Mouse (Mus musculus): ENCODE measurements around the gene Bcl7c. TPM values are rescaled to one million over a fixed set of nuclear protein-coding genes. Genes with fewer than 3 reads are reported as not detected.

The Bcl7c gene
- polyA plus RNA-seq, 1 experiment from 2014 or later = 50.2 TPM

DNA sequence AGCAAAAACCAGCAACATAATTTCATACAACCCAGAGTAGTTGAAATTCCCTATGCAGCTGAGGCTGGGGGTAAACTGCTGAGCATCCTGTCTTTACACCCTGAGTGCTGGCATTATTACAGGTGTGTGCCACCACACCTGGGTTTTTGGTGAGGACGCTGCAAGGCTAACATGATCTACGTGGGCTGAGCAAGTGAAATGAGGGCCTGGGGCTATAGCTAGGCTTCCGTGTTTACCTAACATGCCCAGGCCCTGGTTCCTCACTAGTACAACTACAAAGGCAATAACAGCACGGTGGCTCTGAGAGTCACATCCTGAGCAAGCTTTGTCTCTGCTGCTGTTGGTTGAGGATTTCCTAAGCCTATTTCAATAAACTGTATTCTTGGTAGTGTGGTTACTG, 31.1 kb downstream of the Bcl7c start:
- Histone ChIP-seq H3K4me1 (replicated peaks; ENCODE audit: control insufficient read depth, insufficient read depth, low read length) (no peaks in the 10 kb centered on the region), H3K4me3 (replicated peaks; ENCODE audit: low read length) (no peak overlapping the region), H3K27ac (no peak overlapping the region), H3K9me3 (ENCODE audit: control insufficient read depth, low read length) (no peaks in the 10 kb centered on the region), H3K27me3 (ENCODE audit: control insufficient read depth, insufficient read depth, low read length) (no peaks in the 10 kb centered on the region), H3K36me3 (replicated peaks; ENCODE audit: control insufficient read depth, insufficient read depth) (peaks cover 5% of the 10 kb centered on the region; the same call in 1 of the 2 replicates), H3K9ac (no peak overlapping the region), H3K4me2 (replicated peaks) (no peak overlapping the region)
- ATAC-seq (ENCODE audit: low FRiP score) = no peak
- DNase-seq (ENCODE audit: low spot score) = no peak
- 97% methylated on average over 4 of the region's 4 CpGs for WGBS

DNA sequence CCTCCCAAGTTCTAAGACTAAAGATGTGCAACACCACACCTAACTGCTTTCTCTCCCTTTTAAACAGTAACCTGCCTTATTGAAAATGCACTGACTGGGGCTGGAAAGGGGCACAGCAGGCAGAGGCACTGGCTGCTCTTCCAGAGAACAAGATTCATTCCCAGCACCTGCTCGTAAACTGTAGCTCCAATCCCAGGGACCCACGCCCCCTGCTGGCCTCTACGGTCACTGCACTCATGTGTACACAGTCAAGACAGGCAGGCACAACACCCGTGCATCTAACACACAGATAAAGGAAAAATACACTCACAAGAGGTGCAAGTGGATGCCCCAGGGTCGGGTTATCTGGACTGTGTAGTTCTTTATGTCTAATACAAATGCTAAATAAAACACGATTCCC, 31.7 kb downstream of the Bcl7c start:
- ATAC-seq (ENCODE audit: low FRiP score) (no peak), DNase-seq (ENCODE audit: low spot score) (no peak)
- Histone ChIP-seq H3K9ac (no peak overlapping the region), H3K4me2 (replicated peaks) (no peak overlapping the region), H3K36me3 (replicated peaks; ENCODE audit: control insufficient read depth, insufficient read depth) (peaks cover 5% of the 10 kb centered on the region; the same call in 1 of the 2 replicates), H3K27me3 (ENCODE audit: control insufficient read depth, insufficient read depth, low read length) (no peaks in the 10 kb centered on the region), H3K4me3 (replicated peaks; ENCODE audit: low read length) (no peak overlapping the region), H3K27ac (no peak overlapping the region), H3K9me3 (ENCODE audit: control insufficient read depth, low read length) (no peaks in the 10 kb centered on the region), H3K4me1 (replicated peaks; ENCODE audit: control insufficient read depth, insufficient read depth, low read length) (no peaks in the 10 kb centered on the region)
- WGBS = 76% methylated on average over 6 of the region's 6 CpGs

DNA sequence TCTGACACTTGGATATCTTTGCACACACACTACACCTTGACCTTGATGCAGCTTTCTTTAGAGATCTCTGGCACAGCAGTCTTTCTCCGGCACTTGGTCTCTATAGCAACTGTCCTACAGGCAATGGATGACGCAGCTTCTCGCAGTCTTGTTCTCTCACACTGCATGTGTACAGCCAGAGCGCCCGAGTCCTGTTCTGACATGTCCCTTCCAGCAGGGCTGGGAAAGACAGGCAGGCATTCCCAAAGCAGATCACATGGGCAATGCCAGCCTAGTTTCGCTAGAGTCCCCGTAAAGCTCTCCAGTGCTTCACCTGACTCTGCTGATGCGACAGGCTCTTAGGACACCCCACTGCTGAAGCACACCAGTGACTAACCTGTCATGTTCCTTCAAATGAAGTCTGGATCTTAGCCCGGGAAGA, 33.3 kb downstream of the Bcl7c start:
- H3K27me3 ChIP-seq (ENCODE audit: control insufficient read depth, insufficient read depth, low read length) = no peaks in the 10 kb centered on the region
- ATAC-seq (ENCODE audit: low FRiP score) (peak; percentile 48), DNase-seq (ENCODE audit: low spot score) (no peak)
- no peak overlapping the region for H3K9ac ChIP-seq
- no peaks in the 10 kb centered on the region for H3K4me1 ChIP-seq (replicated peaks; ENCODE audit: control insufficient read depth, insufficient read depth, low read length)
- WGBS = 64% methylated on average over 9 of the region's 9 CpGs
- H3K36me3 ChIP-seq (replicated peaks; ENCODE audit: control insufficient read depth, insufficient read depth) = peaks cover 5% of the 10 kb centered on the region; the same call in 1 of the 2 replicates
- peak overlapping the region; percentile 7; the same call in 1 of the 2 replicates for H3K27ac ChIP-seq
- no peaks in the 10 kb centered on the region for H3K9me3 ChIP-seq (ENCODE audit: control insufficient read depth, low read length)
- no peak overlapping the region for H3K4me3 ChIP-seq (replicated peaks; ENCODE audit: low read length)
- H3K4me2 ChIP-seq (replicated peaks) = no peak overlapping the region

DNA sequence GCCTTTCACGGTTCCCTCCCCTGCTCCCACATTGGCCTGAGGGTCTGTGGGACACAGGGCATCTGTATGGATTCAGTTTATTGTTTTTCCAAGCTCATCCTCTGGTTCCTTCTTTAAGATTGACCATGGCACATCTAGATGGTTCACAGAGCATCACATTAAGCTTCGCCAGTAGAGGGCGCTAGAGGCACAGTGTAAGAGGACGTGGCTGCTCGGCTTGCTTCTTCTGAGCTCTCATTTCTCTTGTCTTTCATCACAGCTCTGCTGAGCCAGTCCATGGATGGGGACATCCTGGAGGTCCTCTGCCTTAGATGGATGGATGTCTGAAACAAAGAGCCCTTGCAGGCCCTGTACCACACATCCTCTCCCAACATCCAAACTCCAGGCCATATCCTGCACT, 33.8 kb downstream of the Bcl7c start:
- peaks cover 5% of the 10 kb centered on the region; the same call in 1 of the 2 replicates for H3K36me3 ChIP-seq (replicated peaks; ENCODE audit: control insufficient read depth, insufficient read depth)
- H3K27ac ChIP-seq = peak overlapping the region; percentile 7; the same call in 1 of the 2 replicates
- H3K4me1 ChIP-seq (replicated peaks; ENCODE audit: control insufficient read depth, insufficient read depth, low read length) = no peaks in the 10 kb centered on the region
- DNase-seq (ENCODE audit: low spot score) (peak; percentile 95), ATAC-seq (ENCODE audit: low FRiP score) (peak; percentile 60)
- H3K4me3 ChIP-seq (replicated peaks; ENCODE audit: low read length) = no peak overlapping the region
- H3K4me2 ChIP-seq (replicated peaks) = no peak overlapping the region
- no peak overlapping the region for H3K9ac ChIP-seq
- 3% methylated on average over 5 of the region's 5 CpGs for WGBS
- H3K9me3 ChIP-seq (ENCODE audit: control insufficient read depth, low read length) = no peaks in the 10 kb centered on the region
- no peaks in the 10 kb centered on the region for H3K27me3 ChIP-seq (ENCODE audit: control insufficient read depth, insufficient read depth, low read length)

DNA sequence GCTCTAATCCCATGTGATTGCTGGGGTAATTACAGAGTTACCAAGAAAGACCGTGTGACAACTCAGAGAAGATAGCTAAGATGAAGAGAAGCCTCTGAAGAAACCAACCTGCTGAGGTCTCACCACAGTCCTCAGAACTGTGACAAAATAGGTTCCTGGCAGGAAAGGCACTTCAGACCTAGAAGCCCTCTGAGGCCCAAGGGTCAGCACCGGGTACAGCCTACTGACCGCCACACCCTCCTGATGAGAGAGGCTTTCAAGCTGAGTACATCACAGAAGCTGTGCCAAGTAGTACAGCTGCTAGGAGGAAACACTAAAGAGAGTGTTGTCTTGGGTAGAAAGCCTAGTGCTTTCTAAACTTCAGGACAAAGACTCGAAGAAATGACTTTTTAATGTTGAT, 36.0 kb downstream of the Bcl7c start:
- ATAC-seq (ENCODE audit: low FRiP score) (no peak), DNase-seq (ENCODE audit: low spot score) (no peak)
- Histone ChIP-seq H3K27ac (no peak overlapping the region), H3K27me3 (ENCODE audit: control insufficient read depth, insufficient read depth, low read length) (no peaks in the 10 kb centered on the region), H3K36me3 (replicated peaks; ENCODE audit: control insufficient read depth, insufficient read depth) (peaks cover 5% of the 10 kb centered on the region; the same call in 1 of the 2 replicates), H3K4me2 (replicated peaks) (no peak overlapping the region), H3K9ac (no peak overlapping the region), H3K4me3 (replicated peaks; ENCODE audit: low read length) (no peak overlapping the region), H3K9me3 (ENCODE audit: control insufficient read depth, low read length) (no peaks in the 10 kb centered on the region), H3K4me1 (replicated peaks; ENCODE audit: control insufficient read depth, insufficient read depth, low read length) (no peaks in the 10 kb centered on the region)
- WGBS = 71% methylated on average over 4 of the region's 4 CpGs

DNA sequence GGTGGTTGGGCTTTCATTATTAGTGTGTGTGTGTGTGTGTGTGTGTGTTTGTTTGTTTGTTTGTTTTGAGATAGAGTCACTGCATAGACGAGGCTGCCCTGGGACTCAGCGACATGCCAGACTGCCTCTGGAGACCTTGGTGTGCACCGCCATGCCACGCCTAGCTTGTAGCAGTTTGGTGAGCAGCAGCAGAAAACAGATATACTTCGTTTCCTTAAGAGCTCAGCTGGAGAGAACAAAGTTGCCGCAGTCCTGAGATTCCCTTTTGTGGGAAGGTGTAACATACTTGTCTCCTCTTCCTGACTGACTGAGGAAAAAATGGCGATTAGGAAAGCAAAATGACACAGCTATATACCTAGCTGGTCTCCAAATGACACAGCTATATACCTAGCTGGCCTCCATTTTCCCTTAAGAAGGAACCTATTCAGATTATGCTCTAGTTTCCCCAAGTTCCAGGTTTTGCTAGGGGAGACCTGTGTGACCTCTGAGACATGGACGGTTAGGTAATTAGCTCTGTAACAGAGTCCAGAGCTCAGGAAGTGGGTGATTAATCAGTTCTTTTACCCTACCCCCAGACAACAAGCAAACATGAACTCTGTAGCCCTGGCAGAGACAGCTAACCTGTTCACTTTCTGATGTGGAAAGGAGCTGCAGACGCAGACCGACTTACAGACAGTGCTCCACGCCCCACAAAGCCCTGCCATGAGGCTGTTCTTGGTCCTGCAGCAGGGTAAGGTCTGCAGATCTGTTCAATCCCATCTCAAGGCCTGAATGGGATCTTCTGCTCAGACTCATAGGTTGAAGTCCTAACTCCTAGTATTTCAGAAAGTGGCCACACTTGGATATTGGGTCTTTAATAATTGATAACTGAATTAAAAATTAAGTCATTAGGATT, 36.6 kb downstream of the Bcl7c start:
- no peak overlapping the region for H3K4me2 ChIP-seq (replicated peaks)

DNA sequence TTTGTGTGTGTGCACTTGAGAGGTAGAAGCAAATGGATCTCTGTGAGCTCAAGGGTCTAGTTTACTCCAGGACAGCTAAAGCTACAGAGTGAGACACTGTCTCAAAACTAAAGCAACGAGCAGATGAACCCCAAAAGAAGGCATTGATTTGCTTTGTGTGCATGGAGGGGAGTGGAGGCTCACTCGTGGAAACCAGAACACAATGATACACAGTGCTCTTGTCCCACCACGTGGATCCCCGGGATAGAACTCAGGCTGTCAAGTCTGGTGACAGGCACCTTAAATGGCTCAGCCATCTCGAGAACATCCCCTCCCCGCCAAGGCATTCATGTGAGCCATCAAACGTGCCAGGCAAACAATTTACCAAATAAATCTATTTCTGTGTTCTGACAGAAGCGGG, 41.6 kb downstream of the Bcl7c start:
- ATAC-seq (ENCODE audit: low FRiP score) (no peak), DNase-seq (ENCODE audit: low spot score) (no peak)
- no peak overlapping the region for H3K27ac ChIP-seq
- no peak overlapping the region for H3K4me3 ChIP-seq (replicated peaks; ENCODE audit: low read length)
- H3K9me3 ChIP-seq (ENCODE audit: control insufficient read depth, low read length) = no peaks in the 10 kb centered on the region
- 83% methylated on average over 8 of the region's 8 CpGs for WGBS
- no peak overlapping the region for H3K9ac ChIP-seq
- no peaks in the 10 kb centered on the region for H3K4me1 ChIP-seq (replicated peaks; ENCODE audit: control insufficient read depth, insufficient read depth, low read length)
- peaks cover 46% of the 10 kb centered on the region for H3K36me3 ChIP-seq (replicated peaks; ENCODE audit: control insufficient read depth, insufficient read depth)
- H3K27me3 ChIP-seq (ENCODE audit: control insufficient read depth, insufficient read depth, low read length) = no peaks in the 10 kb centered on the region
- no peak overlapping the region for H3K4me2 ChIP-seq (replicated peaks)

More for the DNA sequence above, 36.6 kb downstream of the Bcl7c start:
- Histone ChIP-seq H3K9ac (no peak overlapping the region), H3K27ac (no peak overlapping the region), H3K4me1 (replicated peaks; ENCODE audit: control insufficient read depth, insufficient read depth, low read length) (no peaks in the 10 kb centered on the region), H3K36me3 (replicated peaks; ENCODE audit: control insufficient read depth, insufficient read depth) (peaks cover 5% of the 10 kb centered on the region; the same call in 1 of the 2 replicates), H3K9me3 (ENCODE audit: control insufficient read depth, low read length) (no peaks in the 10 kb centered on the region), H3K27me3 (ENCODE audit: control insufficient read depth, insufficient read depth, low read length) (no peaks in the 10 kb centered on the region), H3K4me3 (replicated peaks; ENCODE audit: low read length) (no peak overlapping the region)
- DNase-seq (ENCODE audit: low spot score) (no peak), ATAC-seq (ENCODE audit: low FRiP score) (no peak)
- 79% methylated on average over 11 of the region's 11 CpGs for WGBS

DNA sequence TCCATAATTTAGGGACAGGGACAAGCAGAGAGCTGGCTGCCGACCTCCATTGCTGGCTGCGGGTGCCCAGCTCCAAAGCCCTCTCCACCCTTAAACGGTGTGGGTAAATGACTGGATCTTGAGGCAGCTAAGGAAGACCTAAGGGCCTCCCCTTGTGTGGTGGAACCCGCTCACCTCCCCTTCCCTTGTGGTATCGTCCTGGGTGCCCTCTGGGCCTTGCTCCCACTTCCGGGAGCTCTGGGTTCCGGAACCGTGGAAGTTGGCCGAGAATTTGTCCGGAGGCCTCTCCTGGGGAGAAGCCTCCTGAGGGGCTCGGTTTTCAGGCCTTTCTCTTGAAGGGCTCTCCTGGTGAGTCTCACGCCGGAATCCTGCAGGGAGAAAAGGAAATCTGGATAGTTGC, 42.1 kb downstream of the Bcl7c start:
- Histone ChIP-seq H3K9ac (no peak overlapping the region), H3K4me2 (replicated peaks) (no peak overlapping the region), H3K36me3 (replicated peaks; ENCODE audit: control insufficient read depth, insufficient read depth) (peaks cover 46% of the 10 kb centered on the region), H3K27me3 (ENCODE audit: control insufficient read depth, insufficient read depth, low read length) (no peaks in the 10 kb centered on the region), H3K4me1 (replicated peaks; ENCODE audit: control insufficient read depth, insufficient read depth, low read length) (no peaks in the 10 kb centered on the region), H3K9me3 (ENCODE audit: control insufficient read depth, low read length) (no peaks in the 10 kb centered on the region), H3K4me3 (replicated peaks; ENCODE audit: low read length) (no peak overlapping the region), H3K27ac (no peak overlapping the region)
- DNase-seq (ENCODE audit: low spot score) (no peak), ATAC-seq (ENCODE audit: low FRiP score) (no peak)
- whole genome bisulfite sequencing = 92% methylated on average over 13 of the region's 13 CpGs

DNA sequence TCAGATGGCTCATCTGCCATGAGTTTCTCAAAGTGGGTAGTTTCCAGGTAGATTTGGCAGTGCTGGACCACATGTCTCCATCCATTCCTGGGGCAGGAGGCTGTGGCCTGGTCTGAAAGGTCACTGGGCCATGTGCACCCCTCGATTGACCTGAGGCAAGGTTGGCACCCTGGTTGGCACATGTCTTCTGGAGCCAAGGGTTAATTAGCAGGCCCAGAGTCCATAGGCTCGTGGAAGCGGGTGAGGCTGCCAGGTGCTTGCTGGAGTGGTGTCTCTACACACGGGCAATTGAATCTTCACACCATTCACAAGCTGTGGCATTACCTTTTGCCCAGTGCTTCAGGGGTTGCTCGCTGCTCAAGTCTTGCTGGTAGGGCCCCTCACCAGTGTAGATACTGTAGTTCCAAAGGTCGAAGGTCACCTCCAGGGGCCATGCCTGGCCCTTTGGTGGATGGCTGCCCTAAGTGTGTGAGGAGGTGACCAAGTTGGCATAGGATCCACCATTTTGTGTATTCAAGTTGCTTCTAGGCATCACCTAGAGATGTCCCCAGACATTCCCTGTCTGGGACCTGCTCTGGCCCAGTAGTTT, 42.6 kb downstream of the Bcl7c start:
- Histone ChIP-seq H3K9ac (no peak overlapping the region), H3K27ac (no peak overlapping the region), H3K4me3 (replicated peaks; ENCODE audit: low read length) (no peak overlapping the region), H3K4me1 (replicated peaks; ENCODE audit: control insufficient read depth, insufficient read depth, low read length) (no peaks in the 10 kb centered on the region), H3K36me3 (replicated peaks; ENCODE audit: control insufficient read depth, insufficient read depth) (peaks cover 46% of the 10 kb centered on the region), H3K4me2 (replicated peaks) (no peak overlapping the region), H3K27me3 (ENCODE audit: control insufficient read depth, insufficient read depth, low read length) (no peaks in the 10 kb centered on the region), H3K9me3 (ENCODE audit: control insufficient read depth, low read length) (no peaks in the 10 kb centered on the region)
- DNase-seq (ENCODE audit: low spot score) (no peak), ATAC-seq (ENCODE audit: low FRiP score) (no peak)
- 93% methylated on average over 6 of the region's 6 CpGs for WGBS
